Mouse (Mus musculus): ENCODE data around the gene Bco1.

Bco1 gene

GRCm38 (mm10) chr8:117094053-117094452, 1.6 kb upstream of the Bco1 start:
- no peak for DNase-seq

- DNase-seq: no peak
These were observed 1.5 kb downstream of the Bco1 start for GRCm38 (mm10) chr8:117097051-117097563.

- no peak for DNase-seq
These were observed 2.0 kb downstream of the Bco1 start for GRCm38 (mm10) chr8:117097564-117098191.

- peak; percentile 59 to 64 for DNase-seq
These were observed 11.9 kb downstream of the Bco1 start for GRCm38 (mm10) chr8:117107533-117107932.

GRCm38 (mm10) chr8:117109018-117109711, 13.5 kb downstream of the Bco1 start:
- DNase-seq: peak in 1 of 2 experiments; percentile 14

GRCm38 (mm10) chr8:117109801-117110390, 14.2 kb downstream of the Bco1 start:
- DNase-seq: peak in 1 of 2 experiments; percentile 18

GRCm38 (mm10) chr8:117111641-117112040, 16.0 kb downstream of the Bco1 start:
- no peak for DNase-seq

GRCm38 (mm10) chr8:117112261-117112660, 16.6 kb downstream of the Bco1 start:
- DNase-seq: no peak

GRCm38 (mm10) chr8:117115094-117115493, 19.4 kb downstream of the Bco1 start:
- DNase-seq: no peak

- DNase-seq: no peak
These were observed 20.2 kb downstream of the Bco1 start for GRCm38 (mm10) chr8:117115676-117116446.

GRCm38 (mm10) chr8:117116534-117116933, 20.9 kb downstream of the Bco1 start:
- DNase-seq: no peak

GRCm38 (mm10) chr8:117118409-117118808, 22.8 kb downstream of the Bco1 start:
- no peak for DNase-seq

GRCm38 (mm10) chr8:117121277-117121676, 25.6 kb downstream of the Bco1 start:
- DNase-seq: no peak

GRCm38 (mm10) chr8:117123850-117124633, 28.4 kb downstream of the Bco1 start:
- DNase-seq: no peak

GRCm38 (mm10) chr8:117125854-117126253, 30.2 kb downstream of the Bco1 start:
- DNase-seq: no peak

- no peak for DNase-seq
These were observed 30.8 kb downstream of the Bco1 start for GRCm38 (mm10) chr8:117126411-117126810.

GRCm38 (mm10) chr8:117127063-117127462, 31.4 kb downstream of the Bco1 start:
- no peak for DNase-seq

GRCm38 (mm10) chr8:117133702-117134101, 38.0 kb downstream of the Bco1 start:
- no peak for DNase-seq

GRCm38 (mm10) chr8:117136351-117136750, 40.7 kb downstream of the Bco1 start:
- no peak for DNase-seq

GRCm38 (mm10) chr8:117136763-117137162, 41.1 kb downstream of the Bco1 start:
- no peak for DNase-seq

GRCm38 (mm10) chr8:117137357-117137756, 41.7 kb downstream of the Bco1 start:
- DNase-seq: no peak

- DNase-seq: no peak
These were observed 52.9 kb downstream of the Bco1 start for GRCm38 (mm10) chr8:117148520-117148919.

Measured in thymus, adult 18-20 months (tissue).